Mouse (Mus musculus) stomach, postnatal 0 days (tissue): Measurements from ENCODE around the gene Enox1.

Experiments used
- CTCF ChIP-seq: IDR thresholded peaks from 2 replicates; pipeline ENCODE4 v1.5.1; 2016; ENCODE audit warnings: antibody characterized with exemption, low read depth, mild to moderate bottlenecking, moderate library complexity
- EP300 ChIP-seq: optimal IDR thresholded peaks from 2 replicates; pipeline ENCODE3; 2016; ENCODE audit warnings: antibody characterized with exemption

DNA sequence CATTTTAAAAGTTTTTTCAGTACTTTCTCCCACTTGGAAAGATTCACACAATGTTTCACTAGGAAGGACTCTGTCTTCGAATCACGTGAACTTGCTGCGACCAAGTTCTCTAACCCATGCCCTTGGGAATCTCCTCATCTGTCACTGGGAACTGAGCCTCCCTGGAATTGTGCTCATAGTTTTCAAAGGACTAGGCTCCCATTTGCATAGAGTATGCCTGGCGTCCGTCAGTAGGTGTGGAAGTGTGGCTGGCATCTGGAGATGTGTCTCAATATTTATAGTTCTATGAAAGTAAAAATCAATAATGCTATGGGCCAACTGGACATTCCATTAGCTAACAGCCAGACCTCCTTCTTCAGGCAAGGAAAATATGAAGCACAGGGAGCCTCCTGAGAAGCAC is 429.5 kb downstream of the Enox1 start:
- no peak for TF ChIP-seq EP300
- TF ChIP-seq CTCF: no peak
